In genomic region chr12:112744891-112745580, GRCm38 (mm10) we compare ENCODE assay signal across 13 mouse cellular contexts. TPM values are rescaled to one million over a fixed set of nuclear protein-coding genes. Genes with fewer than 3 reads are reported as not detected.
A peak's percentile ranks its signal among the peaks of the same experiment; 100 is the strongest.
DNase-seq lines count a peak whose midpoint lies in the region; ATAC-seq and TF ChIP-seq lines count a peak whose summit lies in the region.
"Had no signal": no experiment of that assay in that cellular context is flagged by ENCODE, and none has a peak within 500 bp of the region (broad histone marks: within the 10 kb centered on the region; RNA-seq: fewer than 3 reads in every experiment).

No protein-coding gene starts in this region.

- ATAC-seq in neural tube, embryonic 13.5 days (ENCODE audit: low read depth) = no peak
- ATAC-seq in neural tube, embryonic 15.5 days (ENCODE audit: low FRiP score) = no peak
- no peak for ATAC-seq in limb, embryonic 13.5 days (ENCODE audit: low FRiP score, low read depth)

- intact Hi-C loops in gastrocnemius, postnatal 14 days (cut with DNase I; ENCODE audit: low total_unique reads) = loop anchor here (2.0 kb wide), 1 partner anchor 98 kb away; no protein-coding TSS in a partner anchor

- no peak overlapping the region for H3K4me2 ChIP-seq in neural tube, embryonic 13.5 days
- H3K4me2 ChIP-seq in neural tube, embryonic 15.5 days = no peak overlapping the region
- no peak overlapping the region for H3K4me2 ChIP-seq in limb, embryonic 13.5 days (replicated peaks)
- H3K4me2 ChIP-seq: liver, embryonic 13.5 days had no signal

- H3K9ac ChIP-seq in neural tube, embryonic 13.5 days = no peak overlapping the region
- H3K9ac ChIP-seq in neural tube, embryonic 15.5 days (replicated peaks) = no peak overlapping the region
- H3K9ac ChIP-seq in limb, embryonic 13.5 days = peak overlapping the region; percentile 19; the same call in 1 of the 2 replicates
- H3K9ac ChIP-seq: liver, embryonic 13.5 days had no signal

- H3K36me3 ChIP-seq in kidney, adult 2 months (ENCODE audit: control insufficient read depth, insufficient read depth, low read length) = no peaks in the 10 kb centered on the region; the same call in 1 of the 2 replicates
- peaks cover 44% of the 10 kb centered on the region for H3K36me3 ChIP-seq in neural tube, embryonic 13.5 days
- H3K36me3 ChIP-seq in neural tube, embryonic 15.5 days = peaks cover 31% of the 10 kb centered on the region
- peaks cover 42% of the 10 kb centered on the region for H3K36me3 ChIP-seq in limb, embryonic 13.5 days
- H3K36me3 ChIP-seq: liver, embryonic 13.5 days had no signal

- no peaks in the 10 kb centered on the region for H3K9me3 ChIP-seq in neural tube, embryonic 13.5 days
- H3K9me3 ChIP-seq in neural tube, embryonic 15.5 days (replicated peaks) = no peaks in the 10 kb centered on the region
- H3K9me3 ChIP-seq in limb, embryonic 13.5 days = no peaks in the 10 kb centered on the region
- H3K9me3 ChIP-seq: liver, embryonic 13.5 days had no signal

- no peaks in the 10 kb centered on the region for H3K27me3 ChIP-seq in kidney, adult 2 months (replicated peaks; ENCODE audit: control insufficient read depth, insufficient read depth, low read length)
- no peaks in the 10 kb centered on the region for H3K27me3 ChIP-seq in neural tube, embryonic 13.5 days
- no peaks in the 10 kb centered on the region for H3K27me3 ChIP-seq in neural tube, embryonic 15.5 days (replicated peaks)
- no peaks in the 10 kb centered on the region for H3K27me3 ChIP-seq in limb, embryonic 13.5 days

- no peak for TF ChIP-seq CTCF in kidney, adult 2 months (conservative IDR thresholded peaks at IDR 0.05; ENCODE audit: insufficient read depth, insufficient read length, low read depth, low read length)

- H3K4me1 ChIP-seq in kidney, adult 2 months (ENCODE audit: control insufficient read depth, insufficient read depth, low read length) = no peaks in the 10 kb centered on the region
- peaks cover 25% of the 10 kb centered on the region for H3K4me1 ChIP-seq in neural tube, embryonic 13.5 days (replicated peaks)
- peaks cover 26% of the 10 kb centered on the region for H3K4me1 ChIP-seq in neural tube, embryonic 15.5 days
- H3K4me1 ChIP-seq in limb, embryonic 13.5 days = peaks cover 10% of the 10 kb centered on the region
- H3K4me1 ChIP-seq: liver, embryonic 13.5 days had no signal

- H3K4me3 ChIP-seq in kidney, adult 2 months (ENCODE audit: insufficient read depth, low read depth, low read length) = no peak overlapping the region
- H3K4me3 ChIP-seq in neural tube, embryonic 13.5 days = no peak overlapping the region
- H3K4me3 ChIP-seq in neural tube, embryonic 15.5 days (replicated peaks) = no peak overlapping the region
- no peak overlapping the region for H3K4me3 ChIP-seq in limb, embryonic 13.5 days
- H3K4me3 ChIP-seq: layer of hippocampus, adult 2 months; liver, embryonic 13.5 days had no signal

- DNase-seq in gastrocnemius, postnatal 14 days = peak; percentile 11
- no peak for DNase-seq in gastrocnemius, adult 8-10 months (ENCODE audit: low spot score in 2 of 2)
- DNase-seq in kidney, adult 2 months = peak; percentile 63
- DNase-seq in kidney, adult 18-20 months = no peak
- DNase-seq in layer of hippocampus, postnatal 36 days = no peak
- DNase-seq: adrenal gland, postnatal 10 days; liver, embryonic 13.5 days; lung, postnatal 14 days; right cerebral cortex, postnatal 25 days had no signal

- TF ChIP-seq POLR2A in kidney, adult 2 months (IDR thresholded peaks at IDR 0.05; ENCODE audit: low read depth, low read length) = no peak

- no peak overlapping the region for H3K27ac ChIP-seq in kidney, adult 2 months (ENCODE audit: insufficient read depth, low read depth, low read length)
- H3K27ac ChIP-seq in neural tube, embryonic 13.5 days (replicated peaks) = 0 out of 2 replicates have a peak overlapping the region, but pooled peaks have one; percentile 18
- H3K27ac ChIP-seq in neural tube, embryonic 15.5 days (replicated peaks) = no peak overlapping the region
- no peak overlapping the region for H3K27ac ChIP-seq in limb, embryonic 13.5 days
- H3K27ac ChIP-seq: layer of hippocampus, adult 2 months; liver, embryonic 13.5 days had no signal

- WGBS in kidney, adult 2 months = 83% methylated on average over 10 of the region's 10 CpGs
- WGBS in neural tube, embryonic 13.5 days = 81% methylated on average over 10 of the region's 10 CpGs
- WGBS in neural tube, embryonic 15.5 days = 75% methylated on average over 10 of the region's 10 CpGs
- 92% methylated on average over 10 of the region's 10 CpGs for WGBS in limb, embryonic 13.5 days

RNA-seq across cellular contexts. Expression of gene Pld4, which starts 15.4 kb away (rescaled TPM):
- 1 to 10 TPM; 3.2 to 4.1 TPM for total RNA-seq in gastrocnemius, postnatal 14 days (2021)
- 1 to 10 TPM in 3 of 4 experiments, under 1 TPM in 1; 0.48 to 2.5 (median 1.7) TPM for total RNA-seq in gastrocnemius, adult 8-10 months (2022)
- 19.6 and 23.7 TPM in 2 replicates for polyA plus RNA-seq in kidney, adult 2 months (2012; rRNA removed)
- polyA plus RNA-seq in neural tube, embryonic 13.5 days (2015; fragmentation: Nextera tagmentation; extraction: Ambion mirVana) = 6.7 and 8.6 TPM in 2 replicates
- polyA plus RNA-seq in neural tube, embryonic 15.5 days (2015; fragmentation: Nextera tagmentation; extraction: Ambion mirVana) = 8.4 and 42.0 TPM in 2 replicates
- polyA plus RNA-seq in limb, embryonic 13.5 days (2015; fragmentation: Nextera tagmentation; extraction: Ambion mirVana) = 6.1 and 7.2 TPM in 2 replicates
- 1 to 10 TPM; 8.7 to 9.4 TPM for total RNA-seq in layer of hippocampus, postnatal 36 days (2021)

RNA-seq across cellular contexts. Expression of gene Cep170b, which starts 24.8 kb away (rescaled TPM):
- 10 to 100 TPM; 10.9 to 14.4 TPM for total RNA-seq in gastrocnemius, postnatal 14 days (2021)
- 10 to 100 TPM in 3 of 4 experiments, 1 to 10 TPM in 1; 9.8 to 18.4 (median 12.5) TPM for total RNA-seq in gastrocnemius, adult 8-10 months (2022)
- polyA plus RNA-seq in kidney, adult 2 months (2012; rRNA removed) = 63.4 and 75.3 TPM in 2 replicates
- polyA plus RNA-seq in neural tube, embryonic 13.5 days (2015; fragmentation: Nextera tagmentation; extraction: Ambion mirVana) = 23.7 and 26.9 TPM in 2 replicates
- 34.7 and 43.3 TPM in 2 replicates for polyA plus RNA-seq in neural tube, embryonic 15.5 days (2015; fragmentation: Nextera tagmentation; extraction: Ambion mirVana)
- 14.7 and 16.6 TPM in 2 replicates for polyA plus RNA-seq in limb, embryonic 13.5 days (2015; fragmentation: Nextera tagmentation; extraction: Ambion mirVana)
- 100 to 1,000 TPM; 171 to 189 TPM for total RNA-seq in layer of hippocampus, postnatal 36 days (2021)

RNA-seq across cellular contexts. Expression of gene Ahnak2, which starts 57.4 kb away (rescaled TPM):
- total RNA-seq in gastrocnemius, postnatal 14 days (2021) = 10 to 100 TPM in 1 of 2 experiments, 1 to 10 TPM in 1; 7.8 to 11.3 TPM
- total RNA-seq in gastrocnemius, adult 8-10 months (2022) = 1 to 10 TPM; 6.9 to 8.7 (median 7.6) TPM
- polyA plus RNA-seq in kidney, adult 2 months (2012; rRNA removed) = 0.70 and 0.99 TPM in 2 replicates
- 2.8 and 2.9 TPM in 2 replicates for polyA plus RNA-seq in neural tube, embryonic 13.5 days (2015; fragmentation: Nextera tagmentation; extraction: Ambion mirVana)
- polyA plus RNA-seq in neural tube, embryonic 15.5 days (2015; fragmentation: Nextera tagmentation; extraction: Ambion mirVana) = 4.5 and 5.7 TPM in 2 replicates
- polyA plus RNA-seq in limb, embryonic 13.5 days (2015; fragmentation: Nextera tagmentation; extraction: Ambion mirVana) = 0.61 and 0.64 TPM in 2 replicates
- total RNA-seq in layer of hippocampus, postnatal 36 days (2021) = 1 to 10 TPM; 2.8 to 2.9 TPM

Comparison
In these comparisons a context has a peak if more than half of its experiments do, and no peak if none do; other contexts are left out.
1. DNase-seq: peak in gastrocnemius, postnatal 14 days (single experiment) and kidney, adult 2 months (single experiment); none in gastrocnemius, adult 8-10 months (0 of 2), kidney, adult 18-20 months (single experiment) and layer of hippocampus, postnatal 36 days (0 of 2).